Mouse (Mus musculus) right cerebral cortex, adult 2 months (tissue): ENCODE results near the gene Mrgprb8.
"Not testable (repeated sequence)": the region's sequence is repeated elsewhere in the genome, so short reads cannot be mapped to it uniquely, and the experiment has no call there.

Experiments
- DNase-seq, 2 experiments: peaks; one replicate each; pipeline ENCODE4 v3.0.0; 2021 to 2022; ENCODE audit warnings: low spot score in 2 of 2

The Mrgprb8 gene

GRCm38 (mm10) chr7:48388226-48388625 lies at the start of gene Mrgprb8:
Gene Mrgprb8 (plus strand): TSS chr7:48388526.
- DNase-seq, result no peak

GRCm38 (mm10) chr7:48435936-48436335 lies 47.6 kb downstream of the Mrgprb8 start:
- not testable (repeated sequence) for DNase-seq

GRCm38 (mm10) chr7:48436581-48436980 lies 48.3 kb downstream of the Mrgprb8 start:
- DNase-seq, result no peak
